Mouse (Mus musculus) midbrain, embryonic 10.5 days (tissue): ENCODE results near the gene Banf1. TPM values are rescaled to one million over a fixed set of nuclear protein-coding genes. Genes with fewer than 3 reads are reported as not detected.
"Not testable (repeated sequence)": the region's sequence is repeated elsewhere in the genome, so short reads cannot be mapped to it uniquely, and the experiment has no call there.

Source experiments
- DNase-seq: peaks from one replicate; pipeline ENCODE4 v3.0.0-alpha.2; 2017; ENCODE audit warnings: low spot score
- H3K27ac ChIP-seq: fragments of 300-500 bp; sonication (generic); replicated peaks from 2 replicates; pipeline ENCODE4 v1.5.1; 2016; ENCODE audit warnings: mild to moderate bottlenecking
- H3K27me3 ChIP-seq: fragments of 300-500 bp; sonication (generic); 2 replicates; pipeline ENCODE4 v1.6.1; 2016; ENCODE audit warnings: low read depth, mild to moderate bottlenecking; ENCODE audit not compliant: poor library complexity, severe bottlenecking
- H3K36me3 ChIP-seq: fragments of 300-500 bp; sonication (generic); 2 replicates; pipeline ENCODE4 v1.6.1; 2016; ENCODE audit warnings: mild to moderate bottlenecking, moderate library complexity
- H3K4me1 ChIP-seq: fragments of 300-500 bp; sonication (generic); 2 replicates; pipeline ENCODE4 v1.6.1; 2016
- H3K4me3 ChIP-seq: fragments of 300-500 bp; sonication (generic); 2 replicates; pipeline ENCODE4 v1.5.1; 2016; ENCODE audit warnings: mild to moderate bottlenecking, moderate library complexity
- H3K9me3 ChIP-seq: fragments of 300-500 bp; sonication (generic); replicated peaks from 2 replicates; pipeline ENCODE4 v1.6.1; 2016; ENCODE audit warnings: mild to moderate bottlenecking
- WGBS: fragments of 180-500 bp; shearing (Covaris S2); methylation state at CpG from one replicate; pipeline ENCODE4 v1.1.7; 2016; 5-methylcytosine and 5-hydroxymethylcytosine counted together
- polyA plus RNA-seq: library from polyadenylated mRNA; unstranded; fragments of >200 nt; fragmentation: Nextera tagmentation; extraction: Ambion mirVana; gene quantifications from 2 replicates; pipeline ENCODE4 v1.2.1, GENCODE M21; 2016

Gene Banf1
- polyA plus RNA-seq, 1 experiment from 2014 or later = 616 TPM

DNA sequence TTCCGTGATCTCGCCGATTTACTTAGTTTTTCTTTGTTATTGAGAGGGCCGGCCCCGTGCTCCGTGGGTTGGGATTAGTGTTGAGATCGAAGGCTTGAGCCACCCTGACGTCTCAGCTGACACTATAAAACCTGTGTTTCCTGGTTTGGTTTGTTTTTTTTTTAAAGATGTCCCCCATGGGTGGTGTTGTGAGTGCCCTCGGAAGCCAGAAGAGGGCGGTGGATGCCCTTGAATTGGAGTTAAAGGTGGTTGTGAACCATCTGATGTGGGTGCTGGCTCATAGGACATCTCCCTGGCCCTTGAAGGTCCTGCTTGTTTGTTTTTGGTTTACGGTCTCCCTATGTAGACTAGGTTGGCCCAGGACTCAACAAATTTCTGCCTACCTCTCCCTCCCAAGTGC, 487 bp upstream of the Banf1 start:
- no peak for DNase-seq
- Histone ChIP-seq H3K9me3 (no peaks in the 10 kb centered on the region), H3K27ac (peak overlapping the region; percentile 99), H3K36me3 (peaks cover 71% of the 10 kb centered on the region), H3K4me1 (peaks cover 29% of the 10 kb centered on the region), H3K4me3 (peak overlapping the region; percentile 86), H3K27me3 (no peaks in the 10 kb centered on the region)
- 11% methylated on average over 11 of the region's 11 CpGs for WGBS

GRCm38 (mm10) chr19:5366175-5367052, 554 bp downstream of the Banf1 start, which contains the start of gene Eif1ad:
TSS of gene Eif1ad (plus strand) at chr19:5366741.
- H3K9me3 ChIP-seq = no peaks in the 10 kb centered on the region
- WGBS = under 1% methylated on average over 92 of the region's 92 CpGs
- DNase-seq = peak; percentile 99
- H3K27me3 ChIP-seq = no peaks in the 10 kb centered on the region
- peaks cover 61% of the 10 kb centered on the region for H3K36me3 ChIP-seq
- H3K4me3 ChIP-seq = peak within 1 kb of the TSS; percentile 86
- H3K27ac ChIP-seq = peak within 1 kb of the TSS; percentile 99
- H3K4me1 ChIP-seq = peaks cover 29% of the 10 kb centered on the region

- H3K9me3 ChIP-seq = no peaks in the 10 kb centered on the region
- peaks cover 29% of the 10 kb centered on the region for H3K4me1 ChIP-seq
- 20% methylated on average over 11 of the region's 11 CpGs for WGBS
- DNase-seq = no peak
- peaks cover 54% of the 10 kb centered on the region for H3K36me3 ChIP-seq
- no peaks in the 10 kb centered on the region for H3K27me3 ChIP-seq
- peak overlapping the region; percentile 86 for H3K4me3 ChIP-seq
- peak overlapping the region; percentile 99 for H3K27ac ChIP-seq
Observed at GRCm38 (mm10) chr19:5365751-5366150, 1.2 kb downstream of the Banf1 start.

- Histone ChIP-seq H3K4me1 (peaks cover 29% of the 10 kb centered on the region), H3K36me3 (peaks cover 42% of the 10 kb centered on the region), H3K4me3 (no peak overlapping the region), H3K27ac (no peak overlapping the region), H3K9me3 (no peaks in the 10 kb centered on the region), H3K27me3 (no peaks in the 10 kb centered on the region)
- DNase-seq = no peak
- 97% methylated on average over 2 of the region's 2 CpGs for WGBS
Observed at GRCm38 (mm10) chr19:5364124-5364523, 2.8 kb downstream of the Banf1 start.

DNA sequence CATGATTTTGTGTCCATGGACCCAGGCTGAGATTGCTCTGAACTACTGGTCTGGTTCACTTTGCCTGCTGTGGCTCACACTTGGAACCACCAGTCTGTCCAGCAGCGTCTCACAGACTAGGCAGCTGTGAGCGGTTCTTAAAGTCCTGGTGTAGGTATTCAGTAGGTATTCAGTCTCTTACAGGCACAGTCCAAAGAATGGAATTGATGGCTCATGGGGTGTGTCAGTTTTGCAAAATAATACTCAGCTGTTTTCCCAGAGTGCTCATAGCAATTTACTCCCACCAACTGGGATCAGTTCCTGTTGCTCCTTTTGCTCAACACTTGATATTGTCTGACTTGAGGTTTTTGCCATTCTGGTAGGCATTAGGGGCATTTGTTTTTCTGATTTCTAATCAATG, 4.8 kb downstream of the Banf1 start:
- 89% methylated on average over 2 of the region's 2 CpGs for WGBS
- peaks cover 29% of the 10 kb centered on the region for H3K36me3 ChIP-seq
- H3K9me3 ChIP-seq = no peaks in the 10 kb centered on the region
- H3K4me1 ChIP-seq = peaks cover 13% of the 10 kb centered on the region
- no peak overlapping the region for H3K27ac ChIP-seq
- no peak overlapping the region for H3K4me3 ChIP-seq
- no peaks in the 10 kb centered on the region for H3K27me3 ChIP-seq
- DNase-seq = no peak

GRCm38 (mm10) chr19:5356080-5356479, 10.9 kb downstream of the Banf1 start:
- Histone ChIP-seq H3K9me3 (no peaks in the 10 kb centered on the region), H3K27ac (no peak overlapping the region), H3K36me3 (peaks cover 4% of the 10 kb centered on the region; the same call in 1 of the 2 replicates), H3K27me3 (no peaks in the 10 kb centered on the region), H3K4me3 (no peak overlapping the region), H3K4me1 (no peaks in the 10 kb centered on the region)
- no CpG with 5 or more reads among the region's 1 CpGs for WGBS
- DNase-seq = no peak

- Histone ChIP-seq H3K9me3 (no peaks in the 10 kb centered on the region), H3K4me3 (no peak overlapping the region), H3K4me1 (peaks cover 8% of the 10 kb centered on the region), H3K36me3 (no peaks in the 10 kb centered on the region), H3K27ac (no peak overlapping the region), H3K27me3 (peaks cover 19% of the 10 kb centered on the region)
- DNase-seq = no peak
- WGBS = 94% methylated on average over 2 of the region's 2 CpGs
Observed at GRCm38 (mm10) chr19:5353609-5354008, 13.4 kb downstream of the Banf1 start.

DNA sequence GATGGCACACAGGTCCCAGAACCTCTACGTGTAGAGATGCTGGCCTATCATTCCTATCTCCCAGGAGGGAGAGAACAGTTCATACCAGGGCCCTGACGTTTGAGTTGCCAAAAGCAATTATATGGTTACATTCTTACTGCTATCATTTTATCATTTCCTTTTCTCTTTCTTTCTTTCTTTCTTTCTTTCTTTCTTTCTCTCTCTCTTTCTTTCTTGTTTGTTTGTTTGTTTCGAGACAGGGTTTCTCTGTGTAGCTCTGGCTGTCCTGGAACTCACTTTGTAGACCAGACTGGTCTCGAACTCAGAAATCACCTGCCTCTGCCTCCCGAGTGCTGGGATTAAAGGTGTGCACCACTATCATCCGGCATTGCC, 17.5 kb downstream of the Banf1 start, which contains the start of gene Cst6:
Gene Cst6, minus strand, starts transcription at position 73 of the 372 bp plus-strand sequence.
- Histone ChIP-seq H3K27me3 (peaks cover 19% of the 10 kb centered on the region), H3K4me3 (peak within 1 kb of the TSS; percentile 55), H3K27ac (peak within 1 kb of the TSS; percentile 72)
- DNase-seq, H3K4me1 ChIP-seq, H3K36me3 ChIP-seq, H3K9me3 ChIP-seq: not testable (repeated sequence)
- WGBS = 65% methylated on average over 6 of the region's 6 CpGs

DNA sequence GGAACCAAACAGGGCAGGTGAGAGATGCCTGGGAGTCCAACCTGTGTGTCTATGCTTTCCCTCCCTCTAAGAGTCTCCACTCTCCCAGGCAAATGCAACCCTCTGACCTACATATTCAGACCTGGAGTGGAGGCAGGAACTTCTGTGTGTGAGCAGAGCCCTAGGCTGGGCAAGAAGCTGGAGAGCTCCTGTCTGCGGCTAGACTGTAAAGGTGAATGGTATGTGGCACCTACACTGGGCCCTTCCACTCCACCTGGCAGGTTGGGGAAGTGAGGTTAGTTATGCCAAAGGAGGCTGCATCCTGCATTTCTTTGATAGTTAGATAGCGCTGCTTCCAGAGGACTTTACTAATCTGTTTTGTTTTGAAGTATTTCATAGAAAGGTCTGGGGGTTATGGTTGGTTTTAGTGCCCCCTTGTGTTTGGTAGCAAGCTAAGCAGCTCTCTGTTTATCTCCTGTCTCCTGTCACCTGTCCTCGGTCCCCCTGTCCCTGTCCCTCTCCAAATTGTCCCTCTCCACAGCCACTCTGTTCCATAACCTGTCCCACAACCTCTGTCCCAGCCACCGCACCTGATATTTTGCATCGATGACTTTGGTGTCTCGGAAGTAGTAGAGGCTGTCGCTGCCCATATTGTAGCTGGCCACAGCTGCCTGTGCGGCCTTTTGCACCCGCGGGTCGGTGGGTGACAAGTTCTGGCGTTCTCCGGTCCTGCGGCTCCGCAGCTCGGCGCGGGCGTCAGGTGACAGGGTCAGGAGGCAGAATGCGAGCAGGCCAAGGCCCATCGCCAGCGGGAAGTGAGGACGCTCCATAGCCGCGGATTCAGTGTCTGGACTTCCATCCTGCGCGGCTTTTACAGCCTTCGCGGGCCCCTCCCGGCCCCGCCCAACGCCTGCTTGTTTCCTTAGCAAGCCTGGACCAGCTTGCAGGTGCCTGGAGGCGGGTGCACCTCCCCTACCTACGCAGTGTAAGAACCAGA, 18.2 kb downstream of the Banf1 start:
- Histone ChIP-seq H3K4me3 (peak overlapping the region; percentile 55), H3K27me3 (peaks cover 19% of the 10 kb centered on the region), H3K36me3 (no peaks in the 10 kb centered on the region), H3K4me1 (peaks cover 9% of the 10 kb centered on the region), H3K27ac (peak overlapping the region; percentile 72), H3K9me3 (no peaks in the 10 kb centered on the region)
- WGBS = 6% methylated on average over 34 of the region's 34 CpGs
- DNase-seq = peak; percentile 31

GRCm38 (mm10) chr19:5348064-5348463, 18.9 kb downstream of the Banf1 start:
- no peak overlapping the region for H3K4me3 ChIP-seq
- peaks cover 9% of the 10 kb centered on the region for H3K4me1 ChIP-seq
- peaks cover 19% of the 10 kb centered on the region for H3K27me3 ChIP-seq
- no peaks in the 10 kb centered on the region for H3K9me3 ChIP-seq
- DNase-seq = no peak
- no peak overlapping the region; the same call in 1 of the 2 replicates for H3K27ac ChIP-seq
- WGBS = 80% methylated on average over 6 of the region's 6 CpGs
- no peaks in the 10 kb centered on the region for H3K36me3 ChIP-seq

DNA sequence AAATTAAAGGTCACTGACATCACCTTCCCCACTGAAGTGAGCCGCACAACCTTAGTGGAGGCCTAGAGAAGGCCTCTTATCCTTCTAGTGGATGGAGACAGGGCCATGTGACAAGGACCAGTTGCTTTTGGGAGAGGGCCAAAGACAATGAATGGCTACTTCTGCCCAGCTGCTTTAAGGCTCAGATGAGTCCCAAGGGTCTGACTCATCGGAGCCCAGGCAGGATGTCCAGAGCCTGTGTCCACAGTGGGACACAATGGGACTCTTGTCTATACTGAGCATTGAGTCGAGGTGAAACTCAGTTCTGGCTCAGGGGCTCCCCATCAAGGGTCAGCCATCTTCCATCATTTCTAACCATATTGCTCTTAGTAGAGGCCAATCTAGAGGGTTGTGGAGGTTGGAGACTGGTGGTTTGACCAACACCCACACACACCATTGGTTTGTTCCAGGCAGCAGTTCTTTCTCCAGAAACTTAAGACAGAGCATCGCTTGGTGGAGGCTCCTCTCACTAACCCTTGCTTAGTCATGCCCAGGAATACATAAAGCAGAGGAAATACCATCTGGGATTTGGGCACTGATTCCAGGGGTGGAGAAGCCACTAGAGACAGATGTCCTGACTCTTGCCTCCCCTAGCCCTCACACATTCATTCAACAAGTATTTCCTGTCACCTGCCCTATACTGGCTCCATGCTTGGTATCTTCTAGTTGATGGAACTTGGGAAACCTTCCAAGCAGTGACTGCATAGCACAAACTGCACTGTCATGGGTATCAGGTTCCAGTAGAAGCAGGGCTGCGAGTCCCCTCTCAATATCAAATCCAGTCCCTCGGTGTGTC, 21.5 kb downstream of the Banf1 start:
- 86% methylated on average over 6 of the region's 6 CpGs for WGBS
- H3K27me3 ChIP-seq = peaks cover 16% of the 10 kb centered on the region

DNA sequence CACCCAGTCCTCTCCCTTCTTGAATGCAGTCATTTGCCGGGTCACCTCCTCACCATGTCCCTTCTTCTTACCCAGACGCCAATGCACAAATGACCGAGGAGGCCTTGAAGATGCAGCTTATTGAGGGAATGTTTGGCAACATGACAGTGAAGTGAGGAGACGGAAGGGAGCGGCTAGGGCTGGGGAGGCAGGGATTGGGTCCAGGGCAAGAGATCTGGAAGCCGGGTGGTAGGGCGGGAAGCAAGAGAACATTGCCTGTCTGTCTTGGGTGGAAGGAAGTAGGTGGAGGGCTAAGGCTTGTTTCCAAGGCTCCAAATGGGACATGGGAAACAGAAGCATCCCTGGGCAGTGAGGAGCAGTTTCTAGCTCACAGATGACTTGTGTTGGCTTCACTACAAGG, 25.6 kb downstream of the Banf1 start:
- H3K27me3 ChIP-seq = no peaks in the 10 kb centered on the region
- WGBS = 91% methylated on average over 7 of the region's 7 CpGs

More for the DNA sequence above, 21.5 kb downstream of the Banf1 start:
- H3K9me3 ChIP-seq = no peaks in the 10 kb centered on the region
- H3K4me3 ChIP-seq = no peak overlapping the region
- DNase-seq = no peak
- no peak overlapping the region for H3K27ac ChIP-seq
- peaks cover 9% of the 10 kb centered on the region for H3K4me1 ChIP-seq
- no peaks in the 10 kb centered on the region for H3K36me3 ChIP-seq

More for the DNA sequence above, 25.6 kb downstream of the Banf1 start:
- DNase-seq = no peak
- Histone ChIP-seq H3K9me3 (no peaks in the 10 kb centered on the region), H3K4me1 (no peaks in the 10 kb centered on the region), H3K4me3 (no peak overlapping the region), H3K36me3 (no peaks in the 10 kb centered on the region), H3K27ac (no peak overlapping the region)
